Mouse (Mus musculus) adrenal gland, adult 18-20 months (tissue): ENCODE data around the gene Gc. TPM values are rescaled to one million over a fixed set of nuclear protein-coding genes. Genes with fewer than 3 reads are reported as not detected.

Source experiments
- DNase-seq, 2 experiments: peaks; one replicate each; pipeline ENCODE4 v3.0.0; 2021 to 2022; ENCODE audit warnings: low spot score in 2 of 2
- long read RNA-seq, 2 experiments: library from polyadenylated mRNA; stranded (forward); transcript quantifications; one replicate each; pipeline ENCODE4 v2.0.0; 2021
- total RNA-seq, 2 experiments: library from RNA; stranded (reverse); gene quantifications; 1 replicate in 1 of 2; 2 replicates in 1 of 2; pipeline ENCODE4 v1.2.3; 2021

Gene Gc
- under 1 TPM in 1 of 2 experiments, not detected in 1; 0.83 TPM for total RNA-seq
- long read RNA-seq, experiment 1: 0 reads
- long read RNA-seq, experiment 2, partial matches to known transcripts: 0 of 2 reads
- long read RNA-seq, experiment 2, other reads (novel, unspliced or antisense): 0 of 2 reads

DNA sequence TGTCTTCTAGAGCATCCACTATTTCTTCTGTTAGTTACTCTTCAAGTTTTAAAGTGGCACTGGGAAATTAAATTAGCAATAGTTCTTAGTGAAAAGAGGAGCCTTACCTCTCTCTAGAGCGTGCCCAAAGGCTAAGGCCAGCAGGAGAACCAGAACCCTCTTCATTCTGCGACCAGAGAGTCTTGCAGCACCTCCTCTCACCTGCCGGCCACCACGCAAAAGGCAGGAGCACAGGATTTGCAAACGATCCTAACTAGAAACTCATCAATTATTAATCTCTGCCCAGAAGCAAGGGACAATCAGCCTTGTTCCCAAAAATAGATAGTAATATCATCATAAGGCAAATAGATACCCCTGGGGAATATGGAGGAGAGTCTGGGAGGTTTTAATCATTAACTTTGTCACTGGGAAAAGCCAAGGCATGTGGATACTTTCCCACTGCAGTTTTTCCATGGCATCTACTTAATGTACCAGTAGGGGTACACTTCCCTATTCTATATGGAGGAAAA is at the start of gene Gc:
Gene Gc, minus strand, starts transcription at position 345 of the 509 bp plus-strand sequence.
- no peak for DNase-seq

- DNase-seq: peak; percentile 33 to 43
These were observed 42.5 kb upstream of the Gc start for GRCm38 (mm10) chr5:89500182-89500581.

- DNase-seq: no peak
These were observed 34.9 kb upstream of the Gc start for GRCm38 (mm10) chr5:89492560-89492959.

DNA sequence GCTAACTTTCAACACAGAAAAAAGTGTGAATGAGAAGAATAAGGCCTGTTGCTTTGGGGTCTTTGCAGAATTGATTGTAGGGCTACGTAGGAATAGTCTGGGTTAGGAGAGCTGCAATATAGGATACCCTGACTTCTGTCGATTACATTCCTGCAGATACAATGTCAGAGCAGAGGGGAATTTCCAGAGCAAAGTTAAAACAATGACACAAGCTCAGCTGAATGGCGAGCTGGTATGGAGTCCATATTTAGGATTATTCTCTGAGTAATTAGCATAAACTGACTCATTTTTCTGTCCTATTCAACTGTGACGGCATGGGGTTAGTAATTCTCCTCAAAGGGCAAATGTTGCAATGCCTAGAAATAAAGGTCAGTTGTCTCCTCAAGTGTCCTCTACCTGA is 12.8 kb upstream of the Gc start:
- no peak for DNase-seq

GRCm38 (mm10) chr5:89467886-89468285 is 10.2 kb upstream of the Gc start:
- DNase-seq: no peak

DNA sequence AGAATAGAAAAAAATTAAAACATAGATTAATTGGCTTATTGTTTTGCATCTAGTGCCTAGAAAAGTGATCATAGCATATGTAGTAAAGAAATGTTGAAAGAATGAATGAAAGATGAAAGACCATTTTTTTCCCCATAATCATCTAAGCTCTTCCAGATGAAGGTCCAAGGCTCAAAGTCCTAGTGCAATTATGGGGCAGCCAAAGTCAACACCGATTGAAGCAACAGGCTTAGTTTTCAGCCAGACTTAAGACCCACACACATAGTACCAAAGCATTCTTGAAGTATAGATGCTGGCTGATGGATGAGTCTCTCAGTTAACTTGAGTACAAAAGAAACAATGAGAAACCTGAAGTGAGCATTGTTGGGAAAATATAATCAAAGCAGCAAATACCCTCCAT is 9.3 kb upstream of the Gc start:
- DNase-seq: no peak

DNA sequence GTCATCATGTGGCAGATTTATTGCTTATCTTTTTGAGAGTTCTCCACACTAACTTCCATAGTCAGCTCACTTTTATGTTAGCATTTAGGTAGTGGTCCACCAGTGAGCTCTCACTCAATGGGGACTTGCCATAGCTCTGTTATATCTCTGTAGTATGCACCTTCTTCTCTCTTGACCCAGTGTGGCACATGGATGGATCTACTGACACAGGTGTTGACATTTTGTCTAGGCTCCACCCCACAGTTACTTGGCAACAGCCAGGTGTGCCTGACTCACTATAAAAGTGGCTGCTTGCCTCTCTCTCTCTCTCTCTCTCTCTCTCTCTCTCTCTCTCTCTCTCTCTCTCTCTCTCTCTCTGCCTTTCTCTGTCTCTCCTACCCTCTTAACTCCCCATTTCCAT is 8.6 kb upstream of the Gc start:
- no peak for DNase-seq

DNA sequence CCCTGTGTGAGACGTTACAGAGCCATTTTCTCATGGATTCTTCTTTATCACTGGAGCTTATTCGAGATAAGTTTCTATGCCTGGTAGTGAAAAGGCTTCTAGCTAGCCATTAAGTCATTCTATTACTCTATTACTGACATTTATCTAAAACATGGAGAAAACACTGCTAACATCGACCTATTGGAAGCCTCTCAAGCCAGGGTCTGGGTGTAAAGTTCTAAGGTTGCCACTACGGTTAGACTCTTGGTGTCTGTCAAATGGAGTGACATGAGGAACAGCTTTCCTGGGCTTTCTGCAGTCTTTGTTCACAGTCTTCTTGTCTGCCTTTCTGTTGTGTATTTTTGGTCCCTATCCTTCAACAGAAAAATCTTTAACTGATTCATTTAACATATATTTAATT is 4.1 kb upstream of the Gc start:
- DNase-seq: no peak

DNA sequence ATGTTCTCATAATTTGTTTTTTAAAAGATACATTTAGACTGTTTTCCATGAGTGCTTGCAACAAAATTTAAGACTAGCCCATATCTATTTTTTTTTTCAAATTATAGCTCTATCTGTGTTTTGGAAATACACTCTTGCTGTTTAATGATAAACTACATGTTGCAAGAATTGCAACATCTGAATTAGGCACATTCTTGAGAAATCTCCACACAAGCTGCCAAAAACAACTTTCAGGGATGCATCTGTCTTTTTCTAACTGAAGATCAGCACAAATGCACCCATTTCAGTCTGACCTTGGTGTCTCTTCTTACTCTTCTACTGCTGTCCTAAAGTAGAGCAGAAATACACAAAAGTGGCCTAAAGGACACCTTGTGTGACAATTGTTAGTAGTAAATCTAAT is 1.9 kb upstream of the Gc start:
- no peak for DNase-seq

GRCm38 (mm10) chr5:89458987-89459386 is 1.3 kb upstream of the Gc start:
- no peak for DNase-seq

DNA sequence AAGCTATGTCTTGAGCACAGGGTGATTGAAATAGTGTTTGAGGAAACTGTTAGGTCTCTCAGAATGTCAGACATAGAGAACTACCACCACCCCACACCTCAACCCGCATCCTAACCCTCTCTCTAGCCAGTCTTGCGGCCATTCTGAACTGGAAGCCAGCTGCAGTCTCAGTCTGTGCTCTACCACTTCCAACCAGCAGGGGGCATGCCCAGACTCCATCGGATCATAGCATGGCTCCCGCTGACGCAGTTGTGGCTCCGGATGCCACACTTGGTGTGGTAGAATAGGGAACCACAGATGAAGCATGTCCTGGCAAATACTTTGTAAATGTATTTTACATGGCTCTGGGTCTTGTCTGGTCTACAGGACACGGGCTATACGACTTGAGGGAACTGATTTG is 2.2 kb downstream of the Gc start:
- peak; percentile 54 to 60 for DNase-seq

DNA sequence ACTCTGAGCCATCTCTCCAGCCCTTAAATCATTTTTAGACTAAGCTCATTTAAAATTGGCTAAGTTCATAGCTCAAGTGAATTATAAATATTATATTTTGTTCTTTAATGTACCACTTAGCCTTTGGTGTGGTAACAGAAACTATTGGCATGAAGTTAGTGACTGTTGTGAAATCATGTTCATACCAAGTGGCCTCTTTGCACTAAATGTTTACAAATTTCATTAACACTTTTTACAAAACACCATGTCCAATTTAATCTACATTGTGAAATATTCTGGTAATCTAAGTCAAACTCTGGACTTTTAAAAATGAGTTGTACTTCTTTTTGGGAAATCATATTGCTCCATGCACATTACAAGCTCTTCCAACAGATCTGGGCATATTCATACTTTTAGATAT is 6.9 kb downstream of the Gc start:
- DNase-seq: no peak

- DNase-seq: no peak
These were observed 8.4 kb downstream of the Gc start for GRCm38 (mm10) chr5:89449325-89449724.

GRCm38 (mm10) chr5:89447978-89448377 is 9.7 kb downstream of the Gc start:
- DNase-seq: no peak

DNA sequence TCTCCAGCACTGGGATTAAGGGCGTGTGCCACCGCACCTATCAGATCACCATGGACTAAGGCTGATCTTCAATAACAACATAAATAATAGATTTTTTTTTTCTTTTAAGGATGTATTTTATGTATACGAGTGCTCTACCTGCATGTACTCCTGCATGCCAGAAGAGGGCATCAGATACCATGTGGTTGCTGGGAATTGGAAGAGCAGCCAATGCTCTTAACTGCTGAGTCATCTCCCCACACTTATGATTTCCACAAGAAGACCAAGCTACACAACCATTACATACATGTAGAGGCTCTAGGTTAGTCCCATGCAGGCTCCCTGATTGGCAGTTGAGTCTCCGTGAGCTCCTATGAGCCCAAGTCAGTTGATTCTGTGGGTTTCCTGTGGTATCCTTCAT is 13.3 kb downstream of the Gc start:
- DNase-seq: no peak

DNA sequence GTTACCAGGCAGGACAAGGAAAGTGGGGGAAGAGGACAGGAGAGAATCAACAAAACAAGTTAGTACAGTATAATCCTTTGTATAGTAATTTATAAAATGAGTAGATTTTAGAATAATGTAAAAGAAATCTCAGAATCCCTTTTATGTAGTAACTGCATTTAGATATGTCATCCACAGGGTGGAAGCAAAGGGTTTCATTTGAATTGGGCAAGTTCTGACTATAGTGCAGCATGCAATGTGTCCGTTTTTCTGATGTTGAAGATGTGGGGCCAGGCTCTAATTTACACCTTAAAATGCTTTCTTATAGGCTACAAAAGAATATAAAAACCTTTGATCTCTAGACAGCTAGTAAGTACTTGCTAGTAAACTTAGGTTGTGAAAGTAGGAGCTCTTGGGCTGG is 46.2 kb downstream of the Gc start:
- no peak for DNase-seq

GRCm38 (mm10) chr5:89407376-89408082 is 50.2 kb downstream of the Gc start:
- DNase-seq: no peak

DNA sequence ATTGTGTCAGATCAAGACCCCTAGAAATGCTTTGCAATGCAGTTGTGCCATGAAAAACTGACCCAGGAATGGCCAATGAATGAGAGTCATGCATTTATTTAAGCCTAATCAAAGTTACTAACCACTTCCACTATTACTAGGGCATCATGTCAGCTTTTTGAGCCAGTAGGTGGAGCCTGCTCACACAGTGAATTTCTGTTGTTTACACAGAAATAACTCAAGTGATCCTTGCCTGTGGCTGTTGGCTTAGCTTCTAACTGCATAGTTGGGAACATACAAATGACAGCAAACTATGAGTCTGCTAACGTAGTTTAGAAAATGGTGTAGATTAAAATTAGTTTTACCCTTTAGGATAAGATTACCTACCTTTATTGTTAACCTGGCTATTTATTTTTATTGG is 52.6 kb downstream of the Gc start:
- DNase-seq: no peak

- no peak for DNase-seq
These were observed 67.3 kb downstream of the Gc start for GRCm38 (mm10) chr5:89390405-89390804.

DNA sequence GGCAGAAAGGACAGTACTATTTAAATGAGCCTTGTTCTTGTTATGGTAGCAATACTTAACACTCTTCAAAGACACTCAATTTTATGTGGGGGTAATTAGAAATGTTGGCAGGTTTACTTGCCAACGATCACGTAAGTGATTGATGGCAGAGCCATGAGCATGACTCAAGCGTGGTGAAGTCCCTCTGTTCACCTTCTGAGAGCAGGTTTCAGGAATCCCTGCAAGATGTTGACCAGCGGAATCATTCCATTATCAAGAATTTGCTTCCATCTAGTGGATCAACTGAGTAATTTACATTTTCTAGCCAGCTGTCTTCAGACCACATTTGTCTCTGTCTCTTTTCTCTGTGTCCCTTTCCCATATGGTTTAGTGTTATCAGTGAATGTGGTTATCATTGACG is 73.5 kb downstream of the Gc start:
- DNase-seq: no peak

- no peak for DNase-seq
These were observed 76.4 kb downstream of the Gc start for GRCm38 (mm10) chr5:89381340-89381739.

- no peak for DNase-seq
These were observed 87.6 kb downstream of the Gc start for GRCm38 (mm10) chr5:89370140-89370539.
